Mouse (Mus musculus) liver, embryonic 16.5 days (tissue): ENCODE measurements around the gene Fryl. TPM values are rescaled to one million over a fixed set of nuclear protein-coding genes. Genes with fewer than 3 reads are reported as not detected.
"Not testable (repeated sequence)": the region's sequence is repeated elsewhere in the genome, so short reads cannot be mapped to it uniquely, and the experiment has no call there.

ENCODE experiments used
- ATAC-seq: fragments of 200-750 bp; cut with Nextera tagmentation; 2 replicates; pipeline ENCODE4 v1.8.0; 2017; ENCODE audit warnings: low read depth, mild to moderate bottlenecking, moderate number of reproducible peaks, moderate library complexity
- H3K27ac ChIP-seq: fragments of 300-500 bp; sonication (generic); 2 replicates; pipeline ENCODE4 v1.5.1; 2014; ENCODE audit warnings: mild to moderate bottlenecking, low read length
- H3K27me3 ChIP-seq: fragments of 300-500 bp; sonication (generic); 2 replicates; pipeline ENCODE4 v1.6.1; 2014; ENCODE audit warnings: low read depth, low read length, mixed read lengths; ENCODE audit not compliant: control insufficient read depth, insufficient read depth
- H3K36me3 ChIP-seq: fragments of 300-500 bp; sonication (generic); 2 replicates; pipeline ENCODE4 v1.6.1; 2014; ENCODE audit warnings: mild to moderate bottlenecking; ENCODE audit not compliant: control insufficient read depth, insufficient read depth
- H3K4me1 ChIP-seq: fragments of 300-500 bp; sonication (generic); 2 replicates; pipeline ENCODE4 v1.6.1; 2014; ENCODE audit warnings: low read depth, low read length, mixed read lengths; ENCODE audit not compliant: control insufficient read depth
- H3K4me2 ChIP-seq: fragments of 300-500 bp; sonication (generic); 2 replicates; pipeline ENCODE4 v1.6.1; 2014; ENCODE audit warnings: low read depth, low read length, mixed read lengths
- H3K4me3 ChIP-seq: fragments of 300-500 bp; sonication (generic); 2 replicates; pipeline ENCODE4 v1.5.1; 2014; ENCODE audit warnings: low read depth, mild to moderate bottlenecking, low read length
- H3K9ac ChIP-seq: fragments of 300-500 bp; sonication (generic); 2 replicates; pipeline ENCODE4 v1.6.1; 2014; ENCODE audit warnings: low read depth, low read length
- H3K9me3 ChIP-seq: fragments of 300-500 bp; sonication (generic); replicated peaks from 2 replicates; pipeline ENCODE4 v1.6.1; 2016; ENCODE audit warnings: low read length; ENCODE audit not compliant: control insufficient read depth
- WGBS: fragments of 180-500 bp; shearing (Covaris S2); extraction: QIAGEN DNeasy Blood & Tissue Kit; methylation state at CpG from one replicate; pipeline ENCODE4 v1.1.7; 2014; ENCODE audit not compliant: insufficient replicate concordance; 5-methylcytosine and 5-hydroxymethylcytosine counted together
- polyA plus RNA-seq: library from polyadenylated mRNA; unstranded; fragments of >200 nt; fragmentation: Nextera tagmentation; extraction: Ambion mirVana; gene quantifications from 2 replicates; pipeline ENCODE4 v1.2.1, GENCODE M21; 2015

The Fryl gene
- polyA plus RNA-seq, 1 experiment from 2014 or later: 44.1 TPM

DNA sequence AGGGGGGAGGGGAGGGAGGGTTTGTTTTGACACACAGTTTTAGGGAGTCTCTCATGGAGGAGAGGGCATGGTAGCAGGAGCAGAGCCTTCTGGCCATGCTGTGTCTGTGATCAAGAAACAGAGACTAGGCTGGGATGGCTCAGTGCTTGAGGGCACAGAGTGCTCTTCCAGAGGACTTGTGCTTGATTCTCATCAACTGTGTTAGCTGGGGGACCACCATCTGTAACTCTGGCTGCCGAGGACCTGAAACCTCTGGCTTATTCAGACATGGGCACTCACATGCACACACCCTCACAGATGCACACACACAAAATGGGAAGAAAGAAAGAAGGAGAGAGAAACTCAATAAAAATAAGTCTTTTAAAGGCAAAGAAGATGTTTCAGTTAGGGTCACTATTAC is 257.9 kb downstream of the Fryl start:
- not testable (repeated sequence) for H3K9ac ChIP-seq, H3K4me1 ChIP-seq, H3K9me3 ChIP-seq, H3K4me3 ChIP-seq, H3K27me3 ChIP-seq, ATAC-seq, H3K4me2 ChIP-seq, H3K27ac ChIP-seq, H3K36me3 ChIP-seq
- 54% methylated on average over 1 of the region's 1 CpGs for WGBS

GRCm38 (mm10) chr5:72995379-72995778 is 261.0 kb downstream of the Fryl start:
- Histone ChIP-seq H3K27ac (no peak overlapping the region), H3K9me3 (no peaks in the 10 kb centered on the region), H3K4me3 (no peak overlapping the region), H3K9ac (no peak overlapping the region), H3K27me3 (no peaks in the 10 kb centered on the region), H3K4me2 (no peak overlapping the region), H3K36me3 (no peaks in the 10 kb centered on the region), H3K4me1 (no peaks in the 10 kb centered on the region)
- no peak for ATAC-seq
- WGBS: 56% methylated on average over 10 of the region's 10 CpGs

DNA sequence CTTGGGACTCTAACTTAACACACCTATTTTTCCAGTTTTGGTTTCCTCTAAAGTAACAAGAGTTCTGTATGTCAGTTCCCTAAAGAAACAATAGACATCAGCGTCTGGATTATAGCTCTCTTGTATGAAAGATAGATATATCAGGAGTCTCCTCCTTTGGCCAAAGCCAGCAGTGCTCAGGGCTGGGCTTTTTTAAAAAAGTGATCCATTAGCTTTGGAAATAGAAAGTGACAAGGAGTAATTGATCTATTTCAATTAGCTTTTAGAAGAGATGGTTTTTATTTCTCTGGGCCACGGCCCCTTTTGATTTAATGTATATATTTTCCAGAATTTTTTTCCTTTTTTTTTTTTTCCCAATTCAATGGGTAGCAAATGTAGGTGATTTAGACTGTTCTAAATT is 261.5 kb downstream of the Fryl start:
- no peak overlapping the region for H3K4me2 ChIP-seq
- no peaks in the 10 kb centered on the region for H3K4me1 ChIP-seq
- no peaks in the 10 kb centered on the region for H3K27me3 ChIP-seq
- no peaks in the 10 kb centered on the region for H3K36me3 ChIP-seq
- no peak overlapping the region for H3K27ac ChIP-seq
- H3K9me3 ChIP-seq: no peaks in the 10 kb centered on the region
- WGBS: 54% methylated on average over 2 of the region's 2 CpGs
- H3K9ac ChIP-seq: no peak overlapping the region
- H3K4me3 ChIP-seq: no peak overlapping the region
- ATAC-seq: no peak

DNA sequence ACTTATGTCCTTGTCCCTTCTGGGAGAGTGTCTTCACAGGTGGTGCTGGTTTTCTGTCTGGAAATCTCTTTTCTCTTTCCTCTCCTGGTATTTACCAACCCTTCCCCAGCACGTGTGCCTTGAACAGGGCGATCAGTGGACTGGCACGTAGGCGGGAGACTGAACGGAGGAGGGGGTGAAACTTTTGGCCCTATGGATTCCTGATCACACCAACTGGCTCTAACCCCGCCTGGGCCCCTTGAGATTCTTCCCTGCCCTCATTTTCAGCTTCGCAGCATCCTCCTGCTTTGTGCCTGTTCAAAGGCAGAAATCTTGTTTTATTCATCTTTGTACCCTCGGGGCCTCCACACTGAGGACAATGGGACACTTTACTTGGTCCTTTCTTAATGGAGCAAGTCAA is 262.0 kb downstream of the Fryl start:
- 58% methylated on average over 8 of the region's 8 CpGs for whole genome bisulfite sequencing
- no peak for ATAC-seq
- Histone ChIP-seq H3K4me1 (no peaks in the 10 kb centered on the region), H3K4me3 (no peak overlapping the region), H3K9ac (no peak overlapping the region), H3K36me3 (no peaks in the 10 kb centered on the region), H3K9me3 (no peaks in the 10 kb centered on the region), H3K27me3 (no peaks in the 10 kb centered on the region), H3K4me2 (no peak overlapping the region), H3K27ac (no peak overlapping the region)

DNA sequence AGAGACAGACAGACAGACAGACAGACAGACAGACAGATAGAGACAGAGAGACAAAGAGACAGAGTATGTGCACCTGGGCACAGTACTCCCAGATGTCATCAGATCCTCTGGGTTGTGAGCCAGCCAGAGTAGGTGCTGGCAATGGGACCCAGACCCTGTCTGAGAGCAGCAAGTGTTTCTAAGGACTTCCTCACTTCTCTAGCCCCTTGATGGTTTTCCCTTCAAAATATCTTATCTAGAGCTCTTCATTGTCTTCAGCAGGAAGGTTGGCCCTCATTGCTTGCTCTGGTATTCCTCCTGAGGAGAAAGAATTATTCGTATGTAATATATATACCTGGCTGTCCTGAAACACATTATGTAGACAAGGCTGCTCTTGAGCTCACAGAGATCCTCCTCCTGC is 263.9 kb downstream of the Fryl start:
- Histone ChIP-seq H3K4me1 (no peaks in the 10 kb centered on the region), H3K36me3 (no peaks in the 10 kb centered on the region), H3K4me3 (no peak overlapping the region), H3K4me2 (no peak overlapping the region), H3K27me3 (no peaks in the 10 kb centered on the region), H3K27ac (no peak overlapping the region), H3K9ac (no peak overlapping the region), H3K9me3 (no peaks in the 10 kb centered on the region)
- ATAC-seq: no peak
- 50% methylated on average over 1 of the region's 1 CpGs for WGBS

DNA sequence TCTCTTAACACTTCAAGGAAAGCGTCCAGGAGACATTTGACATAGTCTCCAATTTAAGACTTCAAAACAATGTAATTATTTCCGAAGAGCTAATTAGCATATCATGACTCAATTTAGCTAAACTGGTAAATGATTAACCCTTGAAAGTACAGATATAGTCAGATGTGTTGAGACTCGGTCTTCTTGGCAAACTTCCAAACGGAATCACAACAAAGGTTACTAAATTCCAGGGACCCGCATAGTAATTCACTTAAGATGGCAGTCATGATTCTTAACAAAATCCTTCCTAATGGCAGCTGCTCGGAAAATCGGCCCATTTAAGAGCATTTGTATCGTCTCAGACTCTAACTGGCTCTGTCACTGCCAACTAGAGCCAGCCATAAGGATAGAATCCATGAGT is 266.7 kb downstream of the Fryl start:
- no peak for ATAC-seq
- WGBS: 67% methylated on average over 8 of the region's 8 CpGs

GRCm38 (mm10) chr5:72987786-72988185 is 268.6 kb downstream of the Fryl start:
- no peak overlapping the region for H3K4me2 ChIP-seq
- 70% methylated on average over 7 of the region's 7 CpGs for WGBS

More for the DNA sequence above, 266.7 kb downstream of the Fryl start:
- Histone ChIP-seq H3K36me3 (no peaks in the 10 kb centered on the region), H3K27me3 (no peaks in the 10 kb centered on the region), H3K27ac (no peak overlapping the region), H3K9me3 (no peaks in the 10 kb centered on the region), H3K4me1 (no peaks in the 10 kb centered on the region), H3K4me2 (no peak overlapping the region), H3K9ac (no peak overlapping the region), H3K4me3 (no peak overlapping the region)

DNA sequence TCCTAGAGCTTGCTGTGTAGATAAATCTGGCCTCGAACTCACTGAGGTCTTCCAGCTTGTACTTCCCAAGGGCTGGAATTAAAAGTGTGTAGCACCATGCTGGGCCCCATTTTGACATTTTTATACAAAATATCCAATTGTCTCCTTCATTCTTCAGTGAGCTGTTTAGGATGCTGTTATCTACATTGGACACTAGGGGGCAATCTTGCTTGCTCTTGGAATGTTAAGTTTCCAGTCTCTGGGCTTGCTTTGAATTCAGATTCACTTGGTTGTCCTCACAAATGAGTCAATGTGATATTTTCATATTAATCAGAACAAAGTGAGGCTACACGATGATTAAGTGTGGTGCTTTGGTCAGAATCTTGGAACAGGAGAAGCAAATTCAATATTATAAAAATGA is 272.3 kb downstream of the Fryl start:
- no peak for ATAC-seq
- Histone ChIP-seq H3K9ac (no peak overlapping the region), H3K4me1 (no peaks in the 10 kb centered on the region), H3K27ac (no peak overlapping the region), H3K4me3 (no peak overlapping the region), H3K9me3 (no peaks in the 10 kb centered on the region), H3K36me3 (no peaks in the 10 kb centered on the region), H3K4me2 (no peak overlapping the region), H3K27me3 (no peaks in the 10 kb centered on the region)
- WGBS: 0% methylated on average over 2 of the region's 2 CpGs

More at GRCm38 (mm10) chr5:72987786-72988185, 268.6 kb downstream of the Fryl start:
- Histone ChIP-seq H3K4me3 (no peak overlapping the region), H3K27ac (no peak overlapping the region), H3K4me1 (no peaks in the 10 kb centered on the region), H3K36me3 (no peaks in the 10 kb centered on the region), H3K9me3 (no peaks in the 10 kb centered on the region), H3K9ac (no peak overlapping the region), H3K27me3 (no peaks in the 10 kb centered on the region)
- no peak for ATAC-seq

- Histone ChIP-seq H3K9ac (no peak overlapping the region), H3K4me3 (no peak overlapping the region), H3K27ac (no peak overlapping the region), H3K9me3 (no peaks in the 10 kb centered on the region), H3K4me1 (no peaks in the 10 kb centered on the region), H3K4me2 (no peak overlapping the region), H3K36me3 (no peaks in the 10 kb centered on the region), H3K27me3 (no peaks in the 10 kb centered on the region)
- 72% methylated on average over 4 of the region's 4 CpGs for WGBS
- no peak for ATAC-seq
Observed at GRCm38 (mm10) chr5:72976539-72976938, 279.9 kb downstream of the Fryl start.

GRCm38 (mm10) chr5:72975996-72976395 is 280.4 kb downstream of the Fryl start:
- Histone ChIP-seq H3K4me3 (no peak overlapping the region), H3K4me1 (no peaks in the 10 kb centered on the region), H3K27me3 (no peaks in the 10 kb centered on the region), H3K9ac (no peak overlapping the region), H3K9me3 (no peaks in the 10 kb centered on the region), H3K27ac (no peak overlapping the region), H3K36me3 (no peaks in the 10 kb centered on the region), H3K4me2 (no peak overlapping the region)
- 72% methylated on average over 6 of the region's 6 CpGs for WGBS
- no peak for ATAC-seq
